Mouse (Mus musculus): ENCODE measurements around the gene Asap2.

DNA sequence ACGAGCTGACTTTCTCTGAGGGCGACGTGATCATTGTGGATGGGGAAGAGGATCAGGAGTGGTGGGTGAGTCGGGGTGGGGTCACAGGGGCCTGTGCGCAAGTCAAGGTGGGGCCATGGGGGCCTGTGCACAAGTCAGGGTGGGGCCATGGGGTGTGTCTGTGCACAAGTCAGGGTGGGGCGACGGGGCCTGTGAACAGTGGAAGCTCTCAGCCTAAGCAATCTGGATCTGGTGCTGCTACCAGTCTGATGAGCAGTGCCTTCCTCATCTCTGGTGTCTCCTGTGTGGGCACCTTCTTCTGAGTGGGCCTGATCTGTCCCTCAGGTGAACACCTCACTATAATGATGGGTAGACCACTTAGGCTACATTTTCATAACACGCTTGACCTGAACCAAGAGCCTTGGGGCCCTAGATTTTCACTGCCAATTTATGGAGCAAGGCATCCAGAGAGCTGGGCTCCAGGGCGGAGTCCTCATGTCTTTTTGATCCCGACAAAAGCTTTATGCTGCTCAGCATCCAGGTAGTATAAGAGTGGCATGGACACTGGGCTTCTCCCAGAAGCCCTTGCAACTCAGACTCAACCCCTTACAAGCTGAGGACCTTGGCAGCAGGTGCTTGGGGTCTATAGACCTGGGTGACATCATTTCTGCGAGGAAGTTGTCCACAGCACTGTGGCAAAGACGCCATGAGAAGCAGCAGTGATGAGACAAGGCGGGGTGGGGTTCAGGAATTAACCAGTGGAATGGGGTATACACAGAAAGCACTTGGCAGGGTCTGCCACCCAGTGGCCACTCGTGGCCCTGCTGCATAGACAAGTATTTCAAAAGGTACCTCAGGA lies 275.9 kb downstream of the Asap2 start:
- TF ChIP-seq CTCF (IDR thresholded peaks at IDR 0.05; ENCODE audit: control insufficient read depth, insufficient read depth, insufficient read length) (peak; percentile 59), MYOG (IDR thresholded peaks at IDR 0.05; ENCODE audit: control insufficient read depth, extremely low read depth, insufficient read length) (no peak), USF1 (IDR thresholded peaks at IDR 0.05; ENCODE audit: low read depth) (no peak)

Data from C2C12 (cell line).